Mouse (Mus musculus): ENCODE measurements around the gene Reep1. TPM values are rescaled to one million over a fixed set of nuclear protein-coding genes. Genes with fewer than 3 reads are reported as not detected.

Reep1 gene
- 21.4 and 21.9 TPM in 2 replicates for polyA plus RNA-seq (2016; fragmentation: Nextera tagmentation; extraction: Ambion mirVana)

DNA sequence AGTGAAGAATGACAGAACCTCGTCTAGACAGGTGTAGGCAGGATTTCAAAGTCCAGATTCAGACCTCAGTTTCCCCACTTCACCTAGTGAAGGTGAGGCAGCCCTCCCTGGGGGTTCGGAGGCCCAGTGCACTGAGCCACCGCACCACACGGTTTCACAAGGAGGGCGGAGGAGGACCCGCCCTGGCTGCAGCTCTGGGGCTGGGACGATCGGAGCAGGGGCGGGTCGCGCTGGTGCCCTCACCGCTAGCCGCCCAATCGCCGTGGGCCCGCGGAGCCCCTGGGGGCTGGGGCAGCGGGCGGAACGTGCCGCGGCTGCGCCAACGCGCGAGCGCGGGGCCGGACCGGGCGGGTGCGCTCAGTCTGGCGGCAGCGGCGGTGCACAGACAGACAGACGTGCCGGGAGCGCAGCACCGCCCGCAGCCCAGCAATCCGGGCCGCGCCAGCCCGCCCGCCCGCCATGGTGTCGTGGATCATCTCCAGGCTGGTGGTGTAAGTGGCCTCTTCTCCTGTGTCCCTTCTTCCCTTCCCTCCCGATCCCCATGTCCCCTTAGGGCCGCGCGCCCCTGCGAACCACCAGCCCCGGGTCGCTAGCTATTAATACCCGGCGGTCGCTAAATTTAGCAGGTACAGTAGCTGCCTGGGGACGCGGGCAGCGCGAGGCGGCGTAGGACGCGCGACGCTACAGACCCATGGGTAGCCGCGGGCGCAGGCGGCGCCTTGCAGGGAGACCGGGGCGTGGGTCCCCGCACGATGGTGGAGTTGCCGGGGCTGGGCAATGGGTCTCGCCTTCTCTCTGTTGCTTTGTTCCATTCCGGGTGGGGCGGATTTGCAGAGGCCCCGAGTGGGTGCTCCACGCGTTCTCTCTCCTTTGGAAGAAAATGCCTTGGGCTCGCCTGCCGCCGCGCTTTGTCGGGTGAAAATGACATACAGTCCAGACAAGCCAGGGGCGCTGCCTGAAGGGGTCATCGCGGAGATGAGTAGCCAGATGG is at the start of gene Reep1:
Gene Reep1, plus strand, starts transcription at position 51 of the 991 bp plus-strand sequence.
- H3K4me1 ChIP-seq: peaks cover 23% of the 10 kb centered on the region
- no peaks in the 10 kb centered on the region for H3K9me3 ChIP-seq
- under 1% methylated on average over 78 of the region's 91 CpGs for WGBS
- peaks cover 39% of the 10 kb centered on the region for H3K27me3 ChIP-seq (ENCODE audit: poor library complexity, severe bottlenecking)
- H3K4me3 ChIP-seq: peak within 1 kb of the TSS; percentile 63
- H3K27ac ChIP-seq: peak within 1 kb of the TSS; percentile 84
- peak; percentile 62 for DNase-seq (ENCODE audit: extremely low spot score, low spot score)
- 0 out of 2 replicates have a peak, but pooled peaks cover 2% of the 10 kb centered on the region for H3K36me3 ChIP-seq (replicated peaks)

- no peaks in the 10 kb centered on the region for H3K4me1 ChIP-seq
- H3K9me3 ChIP-seq: no peaks in the 10 kb centered on the region
- 91% methylated on average over 2 of the region's 2 CpGs for WGBS
- no peak overlapping the region for H3K27ac ChIP-seq
- no peaks in the 10 kb centered on the region for H3K27me3 ChIP-seq (ENCODE audit: poor library complexity, severe bottlenecking)
- H3K36me3 ChIP-seq (replicated peaks): no peaks in the 10 kb centered on the region
- no peak overlapping the region for H3K4me3 ChIP-seq
- DNase-seq (ENCODE audit: extremely low spot score, low spot score): no peak
Measured at GRCm38 (mm10) chr6:71658290-71658689, 49.1 kb upstream of the Reep1 start.

GRCm38 (mm10) chr6:71664511-71664910 is 42.9 kb upstream of the Reep1 start:
- Histone ChIP-seq H3K27me3 (ENCODE audit: poor library complexity, severe bottlenecking) (no peaks in the 10 kb centered on the region), H3K4me3 (no peak overlapping the region), H3K4me1 (no peaks in the 10 kb centered on the region), H3K9me3 (no peaks in the 10 kb centered on the region), H3K27ac (no peak overlapping the region), H3K36me3 (replicated peaks) (no peaks in the 10 kb centered on the region)
- no peak for DNase-seq (ENCODE audit: extremely low spot score, low spot score)
- WGBS: 81% methylated on average over 1 of the region's 1 CpGs

- H3K4me3 ChIP-seq: no peak overlapping the region
- no peaks in the 10 kb centered on the region for H3K36me3 ChIP-seq (replicated peaks)
- no peaks in the 10 kb centered on the region for H3K27me3 ChIP-seq (ENCODE audit: poor library complexity, severe bottlenecking)
- WGBS: 78% methylated on average over 2 of the region's 2 CpGs
- H3K4me1 ChIP-seq: no peaks in the 10 kb centered on the region
- no peak overlapping the region for H3K27ac ChIP-seq
- no peak for DNase-seq (ENCODE audit: extremely low spot score, low spot score)
- no peaks in the 10 kb centered on the region for H3K9me3 ChIP-seq
Measured at GRCm38 (mm10) chr6:71673166-71673565, 34.2 kb upstream of the Reep1 start.

DNA sequence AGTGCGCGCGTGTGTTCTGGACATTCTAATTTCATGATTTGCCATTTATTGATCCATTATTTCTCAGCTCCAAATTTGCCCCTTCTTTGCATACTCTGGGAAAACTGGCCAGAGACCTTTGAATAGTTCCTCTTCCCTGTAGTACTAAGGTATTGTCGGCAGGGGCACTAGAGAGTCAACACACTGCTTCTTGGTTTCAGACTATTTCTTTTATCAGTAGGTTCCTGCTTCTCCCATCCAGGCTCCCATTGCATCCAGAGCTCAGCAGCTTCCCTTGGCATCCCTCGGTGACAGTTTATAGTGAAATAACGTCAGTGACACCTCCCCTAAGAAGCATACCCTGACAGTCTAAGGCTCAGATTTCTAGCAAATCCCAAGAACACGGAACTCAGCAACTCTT is 28.5 kb upstream of the Reep1 start:
- no peak overlapping the region for H3K27ac ChIP-seq
- no peak for DNase-seq (ENCODE audit: extremely low spot score, low spot score)
- no peaks in the 10 kb centered on the region for H3K9me3 ChIP-seq
- no peaks in the 10 kb centered on the region for H3K36me3 ChIP-seq (replicated peaks)
- 70% methylated on average over 7 of the region's 7 CpGs for WGBS
- no peaks in the 10 kb centered on the region for H3K27me3 ChIP-seq (ENCODE audit: poor library complexity, severe bottlenecking)
- H3K4me1 ChIP-seq: no peaks in the 10 kb centered on the region
- H3K4me3 ChIP-seq: no peak overlapping the region

- Histone ChIP-seq H3K4me1 (no peaks in the 10 kb centered on the region), H3K36me3 (replicated peaks) (no peaks in the 10 kb centered on the region), H3K27ac (no peak overlapping the region), H3K4me3 (no peak overlapping the region), H3K27me3 (ENCODE audit: poor library complexity, severe bottlenecking) (no peaks in the 10 kb centered on the region), H3K9me3 (no peaks in the 10 kb centered on the region)
- no peak for DNase-seq (ENCODE audit: extremely low spot score, low spot score)
- 92% methylated on average over 2 of the region's 2 CpGs for WGBS
Measured at GRCm38 (mm10) chr6:71695150-71695549, 12.2 kb upstream of the Reep1 start.

- H3K36me3 ChIP-seq (replicated peaks): no peaks in the 10 kb centered on the region
- H3K4me3 ChIP-seq: no peak overlapping the region
- H3K27me3 ChIP-seq (ENCODE audit: poor library complexity, severe bottlenecking): no peaks in the 10 kb centered on the region
- no peak for DNase-seq (ENCODE audit: extremely low spot score, low spot score)
- H3K4me1 ChIP-seq: no peaks in the 10 kb centered on the region
- no peaks in the 10 kb centered on the region for H3K9me3 ChIP-seq
- 67% methylated on average over 3 of the region's 3 CpGs for WGBS
- H3K27ac ChIP-seq: no peak overlapping the region
Measured at GRCm38 (mm10) chr6:71695599-71695998, 11.8 kb upstream of the Reep1 start.

DNA sequence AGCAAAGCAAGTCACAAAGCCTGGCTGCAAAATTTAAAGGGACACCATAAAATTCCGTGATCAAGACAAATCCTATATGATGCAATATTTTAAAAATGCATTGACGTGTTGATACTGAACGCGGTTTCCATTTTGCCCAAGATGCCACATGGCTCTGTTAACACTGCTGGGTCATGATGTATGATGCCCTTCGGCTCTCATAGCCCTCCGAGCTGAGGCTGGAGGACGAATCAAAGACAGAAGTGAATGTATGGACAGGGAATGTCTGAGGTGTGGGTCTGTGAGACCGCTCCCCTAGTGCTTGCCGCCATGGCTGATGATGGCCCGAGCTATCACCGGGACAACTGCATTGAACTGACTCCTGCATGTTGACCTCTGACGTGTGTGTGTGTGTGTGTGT is 490 bp upstream of the Reep1 start:
- peak overlapping the region; percentile 63; the same call in 1 of the 2 replicates for H3K4me3 ChIP-seq
- no peak overlapping the region for H3K27ac ChIP-seq
- WGBS: 83% methylated on average over 12 of the region's 12 CpGs

DNA sequence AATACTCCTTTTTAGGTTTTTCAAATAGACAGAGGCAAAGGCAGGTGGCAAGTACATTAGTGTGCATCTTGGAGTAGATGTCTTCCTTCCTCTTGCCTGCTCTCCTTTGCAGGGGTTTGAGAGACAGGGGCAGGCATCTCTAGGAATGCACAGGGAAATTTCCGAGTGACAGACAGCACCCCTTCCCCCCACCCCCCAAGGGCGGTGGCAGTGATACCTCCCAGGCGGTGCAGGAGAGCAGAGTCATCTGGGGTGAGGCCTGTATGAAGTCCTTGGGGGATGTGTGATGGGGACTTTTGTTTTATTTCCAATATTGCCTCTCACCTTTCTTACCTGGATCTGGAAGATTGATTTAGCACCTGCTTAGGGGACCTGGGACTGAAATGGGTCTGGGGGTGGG is 1.2 kb downstream of the Reep1 start:
- Histone ChIP-seq H3K27me3 (ENCODE audit: poor library complexity, severe bottlenecking) (peaks cover 39% of the 10 kb centered on the region), H3K27ac (peak overlapping the region; percentile 84), H3K9me3 (no peaks in the 10 kb centered on the region), H3K36me3 (replicated peaks) (0 out of 2 replicates have a peak, but pooled peaks cover 2% of the 10 kb centered on the region), H3K4me3 (peak overlapping the region; percentile 63), H3K4me1 (peaks cover 23% of the 10 kb centered on the region)
- 8% methylated on average over 3 of the region's 3 CpGs for WGBS
- DNase-seq (ENCODE audit: extremely low spot score, low spot score): no peak

More for the DNA sequence above, 490 bp upstream of the Reep1 start:
- DNase-seq (ENCODE audit: extremely low spot score, low spot score): no peak
- Histone ChIP-seq H3K9me3 (no peaks in the 10 kb centered on the region), H3K27me3 (ENCODE audit: poor library complexity, severe bottlenecking) (peaks cover 39% of the 10 kb centered on the region), H3K36me3 (replicated peaks) (0 out of 2 replicates have a peak, but pooled peaks cover 2% of the 10 kb centered on the region), H3K4me1 (peaks cover 23% of the 10 kb centered on the region)

GRCm38 (mm10) chr6:71710323-71710722 is 3.0 kb downstream of the Reep1 start:
- Histone ChIP-seq H3K4me3 (no peak overlapping the region), H3K27ac (no peak overlapping the region), H3K9me3 (no peaks in the 10 kb centered on the region), H3K4me1 (peaks cover 23% of the 10 kb centered on the region), H3K27me3 (ENCODE audit: poor library complexity, severe bottlenecking) (peaks cover 39% of the 10 kb centered on the region), H3K36me3 (replicated peaks) (0 out of 2 replicates have a peak, but pooled peaks cover 2% of the 10 kb centered on the region)
- DNase-seq (ENCODE audit: extremely low spot score, low spot score): no peak
- WGBS: 90% methylated on average over 3 of the region's 3 CpGs

DNA sequence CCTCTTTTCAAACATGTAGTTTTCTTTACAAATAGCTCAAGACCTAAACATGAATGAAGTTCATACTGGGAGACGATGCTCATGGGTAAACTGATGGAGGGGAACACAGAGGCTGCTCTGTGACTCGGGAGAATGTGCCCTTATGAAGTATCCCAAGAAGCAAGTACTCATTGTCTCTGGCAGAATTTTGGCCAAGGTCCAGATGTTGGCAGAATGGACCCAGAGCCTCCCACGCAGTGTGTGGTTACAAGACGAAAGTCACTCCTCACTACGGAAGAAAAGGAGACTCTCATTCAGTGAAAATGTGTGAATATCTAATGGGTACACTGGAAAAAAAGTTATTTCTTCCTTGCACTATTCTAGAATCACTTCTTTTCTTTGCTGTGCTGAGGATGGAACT is 3.8 kb downstream of the Reep1 start:
- 0 out of 2 replicates have a peak, but pooled peaks cover 2% of the 10 kb centered on the region for H3K36me3 ChIP-seq (replicated peaks)
- no peak overlapping the region for H3K4me3 ChIP-seq
- no peak for DNase-seq (ENCODE audit: extremely low spot score, low spot score)
- peaks cover 32% of the 10 kb centered on the region for H3K27me3 ChIP-seq (ENCODE audit: poor library complexity, severe bottlenecking)
- H3K4me1 ChIP-seq: peaks cover 23% of the 10 kb centered on the region
- 94% methylated on average over 5 of the region's 5 CpGs for WGBS
- H3K9me3 ChIP-seq: no peaks in the 10 kb centered on the region
- H3K27ac ChIP-seq: no peak overlapping the region

DNA sequence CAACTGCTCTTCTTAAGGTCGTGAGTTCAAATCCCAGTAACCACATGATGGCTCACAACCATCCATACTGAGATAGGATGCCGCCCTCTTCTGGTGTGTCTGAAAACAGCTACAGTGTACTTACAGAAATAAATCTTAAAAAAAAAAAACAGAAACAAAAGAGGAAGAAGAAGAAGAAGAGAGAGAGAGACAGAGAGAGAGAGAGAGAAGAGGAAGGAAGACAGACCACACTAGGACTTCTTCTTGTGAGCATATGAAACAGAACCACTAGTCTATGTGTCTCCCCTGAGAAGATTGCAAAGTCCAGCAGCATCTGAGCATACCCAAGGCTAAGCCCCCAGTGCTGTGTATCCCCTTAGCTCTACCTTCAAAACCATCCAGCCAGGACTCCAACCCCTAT is 6.2 kb downstream of the Reep1 start:
- no peaks in the 10 kb centered on the region for H3K9me3 ChIP-seq
- H3K4me1 ChIP-seq: peaks cover 8% of the 10 kb centered on the region
- DNase-seq (ENCODE audit: extremely low spot score, low spot score): no peak
- 0 out of 2 replicates have a peak, but pooled peaks cover 2% of the 10 kb centered on the region for H3K36me3 ChIP-seq (replicated peaks)
- H3K4me3 ChIP-seq: no peak overlapping the region
- H3K27ac ChIP-seq: no peak overlapping the region
- H3K27me3 ChIP-seq (ENCODE audit: poor library complexity, severe bottlenecking): peaks cover 11% of the 10 kb centered on the region
- 73% methylated on average over 2 of the region's 2 CpGs for WGBS

DNA sequence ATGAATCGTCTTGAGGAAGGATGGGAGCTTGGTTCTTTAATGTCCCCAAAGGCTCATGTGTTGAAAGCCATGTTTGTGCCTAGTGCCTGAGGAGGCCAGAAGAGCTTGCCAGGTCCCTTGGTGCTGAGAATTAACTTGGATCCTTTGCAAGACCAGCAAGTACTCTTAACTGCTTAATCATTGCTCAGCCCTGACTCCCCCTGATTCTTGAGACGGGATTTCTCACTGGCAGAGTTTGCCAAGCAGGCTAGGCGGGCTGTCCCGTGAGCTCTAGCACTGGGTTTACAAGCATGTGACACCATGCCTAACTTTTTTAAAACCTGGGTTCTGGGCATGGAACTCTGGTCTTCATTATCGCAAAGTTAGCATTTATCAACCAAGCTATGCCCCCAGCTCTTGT is 7.6 kb downstream of the Reep1 start:
- no peaks in the 10 kb centered on the region for H3K4me1 ChIP-seq
- H3K4me3 ChIP-seq: no peak overlapping the region
- 85% methylated on average over 5 of the region's 5 CpGs for WGBS
- DNase-seq (ENCODE audit: extremely low spot score, low spot score): no peak
- 0 out of 2 replicates have a peak, but pooled peaks cover 2% of the 10 kb centered on the region for H3K36me3 ChIP-seq (replicated peaks)
- H3K27ac ChIP-seq: no peak overlapping the region
- H3K9me3 ChIP-seq: no peaks in the 10 kb centered on the region
- no peaks in the 10 kb centered on the region for H3K27me3 ChIP-seq (ENCODE audit: poor library complexity, severe bottlenecking)

All from forebrain, embryonic 10.5 days (tissue).